Mouse (Mus musculus): ENCODE measurements around the gene Uggt2.
"Not testable (repeated sequence)": the region's sequence is repeated elsewhere in the genome, so short reads cannot be mapped to it uniquely, and the experiment has no call there.

Gene Uggt2

DNA sequence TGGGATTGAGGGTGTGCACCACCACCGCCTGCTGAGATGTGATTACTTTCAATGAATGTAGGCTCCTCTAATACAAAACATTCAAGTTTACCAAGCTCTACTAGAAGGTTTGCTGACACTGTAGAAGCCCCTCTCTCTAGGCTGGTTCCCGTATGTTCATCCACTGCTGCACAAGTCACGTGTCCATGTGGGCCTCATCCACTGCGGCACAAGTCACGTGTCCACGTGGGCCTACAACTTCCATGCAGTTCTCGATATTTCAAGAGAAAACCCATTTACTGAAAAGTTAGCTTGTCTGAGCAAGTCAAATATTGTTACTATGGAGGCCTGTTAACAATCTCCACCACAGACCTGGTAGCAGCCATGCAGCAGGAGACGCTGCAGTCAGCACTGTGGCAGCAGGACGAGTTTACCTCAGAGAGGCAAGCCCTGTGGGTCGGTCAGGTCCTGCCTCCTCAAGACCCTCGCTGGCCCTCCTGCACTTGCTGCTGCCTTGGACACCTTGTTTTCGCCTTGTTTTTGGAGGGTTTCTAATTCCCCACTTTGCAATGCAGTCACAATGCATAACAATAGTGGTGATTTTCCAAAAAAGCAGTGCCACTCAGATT lies 62.0 kb downstream of the Uggt2 start:
- no peak for DNase-seq (ENCODE audit: low spot score in 2 of 2)

DNA sequence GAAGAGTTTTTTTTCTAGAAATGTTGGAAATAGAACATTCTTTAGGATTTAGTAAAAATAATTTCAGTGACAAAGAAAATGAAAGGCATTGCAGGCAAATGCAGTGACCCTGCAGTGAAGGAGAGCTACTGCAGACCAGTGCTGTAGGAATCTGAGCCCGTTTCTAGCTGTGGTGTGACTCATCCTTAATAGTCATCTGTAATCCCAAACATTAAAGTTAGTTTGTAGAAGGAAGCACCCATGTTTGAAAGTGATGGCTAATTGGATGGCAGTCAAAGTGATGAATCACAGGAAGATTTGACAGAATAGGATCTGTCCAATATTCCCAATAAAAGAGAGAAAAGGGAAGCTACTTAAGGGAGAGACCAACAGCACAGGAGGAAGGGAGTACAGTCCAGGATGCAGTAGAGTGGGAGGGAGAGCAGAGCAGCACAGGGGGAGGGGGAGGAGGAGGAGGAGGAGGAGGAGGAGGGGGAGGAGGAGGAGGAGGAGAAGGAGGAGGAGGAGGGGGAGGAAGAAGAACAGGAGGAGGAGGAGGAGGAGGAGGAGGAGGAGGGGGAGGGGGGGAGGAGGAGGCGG lies 71.5 kb downstream of the Uggt2 start:
- DNase-seq (ENCODE audit: low spot score in 2 of 2): no peak

DNA sequence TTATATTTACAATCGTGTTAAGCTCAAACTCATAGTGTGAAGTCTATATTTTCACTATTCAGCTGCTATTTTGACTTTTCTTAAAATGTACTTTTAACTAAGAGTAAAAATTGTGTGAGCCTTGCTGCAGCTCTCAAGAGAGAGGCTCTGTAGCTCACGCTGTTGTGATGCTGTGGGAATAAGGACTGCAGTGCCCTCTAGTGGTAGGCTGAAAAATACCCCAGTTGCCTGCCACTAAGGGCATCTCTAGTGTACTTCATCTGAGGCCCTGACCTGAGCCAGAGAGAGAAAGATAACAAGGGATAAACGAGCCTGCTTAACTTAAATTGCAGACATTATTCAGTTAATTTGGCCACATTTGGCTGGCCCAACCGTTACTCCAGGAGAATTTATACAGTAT lies 72.1 kb downstream of the Uggt2 start:
- DNase-seq (ENCODE audit: low spot score in 2 of 2): no peak

DNA sequence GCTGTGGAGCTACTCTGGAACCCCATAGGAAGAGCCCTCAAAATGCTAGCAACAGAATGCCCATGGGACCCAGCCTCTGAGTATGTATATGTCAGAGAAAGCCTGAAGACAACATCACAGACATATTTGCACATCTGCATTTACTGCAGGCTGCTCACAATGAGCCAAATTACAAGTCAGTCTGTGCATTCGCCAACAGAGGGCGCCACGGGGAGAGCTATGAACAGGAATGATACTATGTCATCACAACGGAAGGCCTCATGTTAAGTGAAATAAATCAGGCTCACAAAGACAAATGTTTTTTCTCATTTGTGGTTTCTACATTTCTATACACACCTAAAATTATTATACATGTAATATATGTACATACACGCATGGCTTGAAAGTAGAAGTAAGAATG lies 73.3 kb downstream of the Uggt2 start:
- DNase-seq (ENCODE audit: low spot score in 2 of 2): no peak

DNA sequence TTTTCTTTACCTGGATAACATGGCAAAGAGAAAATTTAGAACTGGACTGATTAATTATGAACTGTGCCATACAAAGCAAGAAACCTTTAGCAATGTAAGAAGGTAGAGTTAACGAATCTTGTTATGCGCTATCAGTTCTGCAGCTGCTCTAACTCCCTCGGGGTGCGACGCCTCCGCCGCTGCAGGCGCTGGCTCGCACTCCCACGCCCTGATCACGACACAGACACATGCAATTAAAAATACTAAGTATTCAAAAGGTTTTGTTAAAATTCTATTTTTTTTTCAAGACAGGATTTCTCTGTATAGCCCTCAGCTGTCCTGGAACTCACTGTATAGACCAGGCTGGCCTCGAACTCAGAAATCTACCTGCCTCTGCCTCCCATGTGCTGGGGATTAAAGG lies 85.7 kb downstream of the Uggt2 start:
- no peak for DNase-seq (ENCODE audit: low spot score in 2 of 2)

DNA sequence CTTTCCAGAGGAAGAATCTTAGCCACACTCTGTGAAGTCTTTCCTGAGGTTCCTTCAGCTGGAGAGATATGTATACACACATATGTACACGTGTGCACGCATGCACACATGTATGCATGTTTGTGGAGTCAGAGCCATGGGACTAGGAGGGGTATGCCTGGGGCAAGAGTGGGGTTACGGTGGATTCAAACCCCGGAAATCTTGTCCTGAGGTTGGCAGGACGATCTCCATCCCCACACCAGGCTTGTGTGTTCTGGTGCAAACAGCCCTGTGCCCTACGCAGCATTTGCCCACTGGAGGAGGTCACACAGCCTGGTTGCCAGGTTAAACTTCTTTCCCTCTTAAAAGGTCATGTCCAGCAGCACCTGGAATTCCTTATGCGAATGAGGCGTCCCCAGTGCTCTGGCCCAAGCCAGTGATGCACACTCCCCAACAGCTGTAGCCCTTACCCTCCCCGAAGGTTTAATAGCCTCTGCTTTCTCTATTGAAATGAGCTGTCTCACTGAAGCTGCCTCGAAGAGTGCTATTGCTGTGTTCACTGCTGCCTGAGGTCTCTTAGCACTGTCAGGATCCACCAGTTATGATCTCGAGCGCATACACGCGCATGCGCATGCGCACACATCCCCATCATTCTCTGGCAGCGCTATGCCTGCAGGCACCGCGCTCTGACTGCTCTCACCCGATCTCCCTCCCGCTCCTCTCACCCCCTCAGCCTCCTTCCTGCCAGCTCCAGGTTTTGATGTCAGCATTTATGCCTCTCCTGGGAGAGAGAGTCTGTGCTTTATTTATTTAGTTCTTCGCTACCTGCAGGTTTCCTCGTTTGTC lies 86.4 kb downstream of the Uggt2 start:
- peak; percentile 53 to 56 for DNase-seq (ENCODE audit: low spot score in 2 of 2)

DNA sequence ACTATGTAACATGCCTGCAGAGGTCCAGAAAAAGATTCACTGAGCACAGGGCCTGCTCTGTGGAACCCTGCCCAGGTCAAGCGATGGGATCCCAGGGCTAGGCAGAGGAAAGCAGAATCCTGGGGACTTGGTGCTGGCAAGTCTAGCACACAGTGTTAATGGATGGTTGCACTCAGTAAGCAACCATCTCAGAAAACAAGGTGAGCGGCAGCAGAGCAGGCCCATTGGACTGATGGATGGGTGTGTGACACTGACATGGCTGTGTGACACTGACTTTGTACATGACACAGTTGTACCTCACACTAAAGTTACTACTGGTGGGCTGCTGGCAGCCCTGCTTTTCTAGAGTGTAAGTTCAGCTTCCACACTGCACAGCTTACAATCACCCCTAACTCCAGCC lies 89.7 kb downstream of the Uggt2 start:
- DNase-seq (ENCODE audit: low spot score in 2 of 2): no peak

DNA sequence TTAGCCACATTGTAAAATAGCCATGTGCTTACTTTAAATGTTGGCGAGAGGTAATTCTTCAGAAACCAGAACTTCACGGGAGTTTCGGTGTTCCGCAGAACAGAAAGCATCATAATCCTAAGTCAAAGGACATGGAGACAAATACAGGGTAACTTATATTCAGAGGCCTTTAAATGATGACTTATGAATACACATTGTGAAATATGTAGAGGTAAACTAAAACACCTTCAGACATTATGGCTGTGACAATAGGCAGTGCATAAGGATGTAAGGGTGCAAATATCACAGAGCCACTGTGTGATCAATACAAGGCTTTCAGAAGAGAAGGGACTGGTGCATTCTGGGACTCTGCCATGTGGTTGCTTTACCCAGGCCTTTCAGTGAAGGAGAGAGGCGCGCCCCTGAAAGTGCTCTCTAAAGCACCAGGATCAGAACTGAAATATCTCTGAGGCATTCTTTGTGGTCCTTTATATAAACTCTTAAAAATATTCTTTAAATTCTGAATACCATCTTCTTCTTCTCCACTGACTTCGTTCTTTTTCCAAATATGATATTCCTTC lies 91.1 kb downstream of the Uggt2 start:
- DNase-seq (ENCODE audit: low spot score in 2 of 2): no peak

DNA sequence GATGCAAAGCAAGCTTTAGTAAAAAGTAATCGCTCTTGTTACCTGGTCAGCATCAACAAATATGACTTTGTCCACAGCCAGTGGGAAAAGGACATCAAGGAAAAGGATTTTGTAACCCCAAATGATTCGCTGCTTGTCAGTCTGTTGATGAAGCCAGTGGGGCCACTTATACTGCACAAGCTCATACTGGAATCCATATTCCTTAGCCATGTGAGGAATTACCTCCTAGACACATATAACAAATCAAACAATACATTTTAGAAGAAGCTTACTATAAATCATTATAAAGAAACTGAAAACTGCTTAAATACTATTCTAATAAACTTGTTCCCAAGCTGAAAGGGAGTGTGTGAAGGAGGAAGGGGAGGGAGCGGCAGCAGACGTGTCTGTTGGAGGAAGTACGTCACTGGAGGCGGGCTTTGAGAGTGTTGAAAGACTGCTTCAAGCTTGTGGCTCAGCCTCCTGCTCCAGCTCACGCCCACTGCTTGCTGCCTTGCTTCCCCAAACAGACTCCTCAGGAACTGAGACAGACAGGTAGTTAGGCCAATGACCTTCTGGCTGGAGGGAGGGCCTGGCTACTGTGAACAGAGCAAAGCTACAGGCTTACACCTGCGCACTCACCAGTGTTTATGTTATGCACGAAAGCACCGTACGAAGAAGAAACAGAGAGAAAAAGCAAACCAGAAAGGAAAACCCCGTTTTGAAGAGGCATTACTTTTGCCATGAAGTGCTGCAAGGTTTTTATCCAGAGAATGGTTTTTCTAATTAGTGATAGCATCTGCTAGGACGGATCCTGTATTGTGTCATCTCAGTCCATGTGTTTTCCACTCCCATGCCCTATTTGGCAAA lies 91.9 kb downstream of the Uggt2 start:
- peak; percentile 93 to 97 for DNase-seq (ENCODE audit: low spot score in 2 of 2)

DNA sequence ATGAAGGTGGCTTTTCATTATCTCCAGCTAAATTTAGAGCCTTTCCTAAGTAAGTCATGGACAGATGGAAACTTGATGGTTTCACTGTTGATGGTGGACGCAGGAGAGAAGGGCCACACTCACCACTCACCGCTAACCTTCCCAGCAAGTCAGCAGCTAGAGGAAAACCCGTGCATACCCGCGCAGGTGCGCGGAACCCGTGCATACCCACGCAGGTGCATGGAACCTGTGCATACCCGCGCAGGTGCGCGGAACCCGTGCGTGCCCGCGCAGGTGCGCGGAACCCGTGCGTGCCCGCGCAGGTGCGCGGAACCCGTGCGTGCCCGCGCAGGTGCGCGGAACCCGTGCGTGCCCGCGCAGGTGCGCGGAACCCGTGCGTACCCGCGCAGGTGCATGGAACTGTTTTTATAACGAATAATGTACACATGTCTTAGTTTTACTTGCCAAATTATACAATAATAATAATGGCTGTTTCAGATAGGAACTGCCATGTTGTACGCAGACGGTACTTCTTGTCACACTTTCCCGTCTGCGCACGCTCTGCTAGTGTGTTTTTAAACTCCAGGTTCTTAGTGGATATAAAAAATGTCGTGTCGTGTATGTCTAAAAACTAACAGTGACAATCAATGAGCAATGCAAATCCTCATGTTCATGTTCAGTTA lies 92.7 kb downstream of the Uggt2 start:
- DNase-seq (ENCODE audit: low spot score in 2 of 2): no peak

DNA sequence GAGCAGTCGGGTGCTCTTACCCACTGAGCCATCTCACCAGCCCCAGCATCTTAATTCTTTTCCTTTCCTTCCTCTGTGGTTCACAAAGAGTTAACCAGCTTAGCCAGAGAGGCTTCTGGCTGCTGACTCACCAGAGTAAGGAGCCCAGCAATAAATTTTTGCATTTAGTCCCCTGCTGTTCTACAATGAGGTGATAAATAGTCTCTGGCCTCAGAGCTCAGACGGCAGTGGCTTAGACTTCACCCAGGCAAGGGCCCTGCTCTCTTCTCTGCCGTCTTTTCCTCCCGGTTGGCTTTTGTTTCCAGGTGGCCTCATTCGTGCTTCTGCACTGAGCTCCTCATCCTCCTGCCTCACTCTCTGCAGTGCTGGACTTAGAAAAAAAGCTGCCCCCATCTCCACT lies 93.4 kb downstream of the Uggt2 start:
- no peak for DNase-seq (ENCODE audit: low spot score in 2 of 2)

DNA sequence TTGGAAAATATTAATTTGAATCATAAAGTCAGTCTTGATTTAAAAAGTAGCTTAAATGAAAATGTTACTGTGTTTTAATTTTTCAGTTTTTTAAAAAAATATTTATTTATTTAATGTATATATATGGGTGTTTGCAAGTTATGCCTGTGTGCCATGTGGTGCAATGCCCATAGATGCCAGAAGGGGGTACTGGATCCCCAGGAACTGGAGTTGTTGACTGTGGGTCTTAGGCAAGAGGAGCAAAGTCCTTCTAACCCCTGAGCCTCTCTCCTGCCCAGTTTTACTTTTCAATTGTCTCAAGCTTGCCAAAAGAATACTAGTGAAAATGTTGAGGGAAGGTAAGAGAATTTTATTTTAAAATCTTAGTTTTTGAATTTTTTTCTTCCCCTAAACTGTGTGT lies 95.9 kb downstream of the Uggt2 start:
- DNase-seq (ENCODE audit: low spot score in 2 of 2): no peak

DNA sequence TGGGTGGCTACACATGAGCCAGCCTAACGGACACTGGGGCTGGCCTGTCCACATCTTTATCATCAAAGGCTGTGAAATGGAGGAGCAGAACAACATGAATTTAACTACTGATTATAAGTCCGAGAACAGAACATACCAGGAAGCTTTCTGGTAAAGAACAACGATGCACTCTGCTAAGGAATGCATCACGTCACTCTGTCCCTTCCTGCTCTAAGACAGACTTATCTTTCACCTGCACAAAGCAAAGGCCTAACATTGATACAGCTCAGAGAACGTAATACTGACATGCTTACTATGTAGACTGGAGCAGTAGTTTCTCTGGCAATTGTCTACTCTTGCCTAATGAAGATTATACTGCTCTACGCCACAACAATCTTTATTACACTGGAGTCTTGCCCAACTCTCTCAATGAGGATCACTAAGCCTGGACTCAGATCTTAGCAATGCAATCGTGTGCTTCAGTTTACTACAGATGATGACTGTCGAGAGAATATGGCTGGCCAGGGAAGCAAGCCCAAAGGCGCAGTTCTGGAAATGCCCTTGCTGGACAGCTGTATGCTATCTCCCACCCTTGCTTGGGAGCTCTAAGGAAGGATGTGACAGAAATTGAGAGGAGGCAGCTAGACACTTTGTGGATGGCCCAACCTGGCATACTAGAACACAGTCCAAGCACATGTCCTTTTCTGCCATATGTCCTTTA lies 103.9 kb downstream of the Uggt2 start:
- no peak for DNase-seq (ENCODE audit: low spot score in 2 of 2)

DNA sequence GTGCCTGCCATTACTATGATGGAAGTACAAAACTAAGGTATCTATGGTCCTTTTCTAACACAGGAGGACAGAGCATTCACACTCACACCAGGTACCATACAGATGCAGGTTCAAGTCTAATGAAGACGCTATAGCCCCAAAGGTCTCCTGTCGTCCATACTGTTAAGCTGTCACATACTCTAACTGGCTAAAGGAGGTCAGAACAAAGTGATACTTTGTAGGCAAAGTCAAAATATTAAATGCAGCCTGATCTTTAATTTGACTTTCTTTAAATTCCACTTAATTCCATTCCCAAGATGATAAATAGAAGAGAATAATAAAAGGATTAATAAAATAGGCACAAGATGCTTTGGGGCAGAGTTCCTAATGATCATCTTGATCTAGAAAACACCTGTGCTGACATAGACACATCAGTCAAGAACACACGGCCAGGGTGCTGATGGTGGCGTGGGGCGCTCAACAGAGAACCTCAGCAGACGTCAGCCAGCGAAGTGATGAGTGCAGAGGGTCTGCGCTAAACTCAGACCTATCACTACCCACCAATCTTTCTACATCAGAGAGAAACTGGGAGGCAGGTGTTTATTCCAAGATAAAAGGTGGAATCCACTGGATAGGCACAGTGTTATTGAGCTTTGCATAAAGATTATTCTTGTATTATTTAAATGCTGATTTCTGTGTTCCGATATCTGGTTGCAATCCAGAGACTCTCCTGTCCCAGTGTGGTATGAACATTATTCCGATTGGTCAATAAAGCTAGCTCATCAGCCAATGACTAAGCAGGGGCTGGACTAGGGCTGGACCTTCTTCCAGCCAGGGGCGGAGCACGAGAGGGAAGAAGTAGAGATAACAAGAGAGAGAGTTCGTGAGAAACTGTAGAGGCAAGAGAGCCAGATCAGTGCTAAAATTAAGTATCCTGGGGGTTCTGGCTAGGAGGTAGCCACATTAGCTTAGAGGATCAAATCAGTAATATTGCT lies 111.4 kb downstream of the Uggt2 start:
- DNase-seq (ENCODE audit: low spot score in 2 of 2): no peak

DNA sequence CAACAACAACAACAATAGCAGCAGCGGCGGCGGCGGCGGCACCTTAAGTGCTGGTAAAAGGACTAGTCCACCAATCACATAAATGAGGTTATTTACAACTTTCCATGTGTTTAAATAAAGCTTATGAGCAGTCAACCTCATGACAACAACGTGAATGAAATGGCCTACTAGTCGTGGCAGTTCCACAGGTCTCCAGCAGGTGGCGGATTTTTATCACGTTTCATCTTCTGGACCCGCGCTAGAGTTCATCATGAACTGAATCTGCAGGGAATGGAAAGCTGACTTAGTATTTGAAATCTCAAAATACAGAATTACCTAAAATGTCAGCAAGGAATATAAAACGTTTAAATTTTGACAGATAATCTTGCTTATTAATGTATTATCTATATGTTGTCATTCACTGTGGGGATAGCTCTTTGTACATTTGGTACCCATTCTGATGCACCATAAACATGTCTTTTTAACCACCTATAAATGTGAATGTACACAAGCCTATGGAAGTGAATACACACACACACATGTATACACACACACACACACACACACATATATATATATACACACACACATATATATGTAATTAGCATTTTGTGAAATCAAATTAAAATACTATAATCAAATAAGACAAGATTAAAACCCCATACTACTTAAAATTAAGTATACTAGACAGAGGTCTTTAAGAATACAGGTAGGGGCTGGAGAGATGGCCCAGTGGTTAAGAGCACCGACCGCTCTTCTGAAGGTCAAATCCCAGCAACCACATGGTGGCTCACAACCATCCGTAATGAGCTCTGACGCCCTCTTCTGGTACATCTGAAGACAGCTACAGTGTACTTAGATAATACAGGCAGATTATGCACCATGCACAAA lies 112.3 kb downstream of the Uggt2 start:
- peak; percentile 39 to 65 for DNase-seq (ENCODE audit: low spot score in 2 of 2)

DNA sequence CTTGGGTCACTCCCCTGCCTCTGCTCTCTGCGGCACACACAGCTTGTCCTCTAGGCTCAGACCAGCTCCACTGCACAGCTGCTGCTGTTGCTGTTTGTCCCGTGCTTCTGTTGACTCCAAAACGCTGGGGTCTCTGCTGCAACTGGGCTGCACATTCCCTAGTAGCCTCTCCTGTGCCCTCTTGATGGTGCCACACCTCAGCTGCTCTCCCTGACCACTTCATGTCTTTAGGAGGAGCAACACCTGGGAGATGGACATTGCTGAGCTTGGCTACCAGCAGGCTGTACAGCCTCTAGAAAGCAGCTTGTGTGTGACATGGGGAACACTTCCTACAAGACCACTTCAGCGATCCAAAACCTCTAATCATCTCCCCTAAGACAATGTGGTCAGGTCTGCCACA lies 115.1 kb downstream of the Uggt2 start:
- DNase-seq (ENCODE audit: low spot score in 2 of 2): no peak

DNA sequence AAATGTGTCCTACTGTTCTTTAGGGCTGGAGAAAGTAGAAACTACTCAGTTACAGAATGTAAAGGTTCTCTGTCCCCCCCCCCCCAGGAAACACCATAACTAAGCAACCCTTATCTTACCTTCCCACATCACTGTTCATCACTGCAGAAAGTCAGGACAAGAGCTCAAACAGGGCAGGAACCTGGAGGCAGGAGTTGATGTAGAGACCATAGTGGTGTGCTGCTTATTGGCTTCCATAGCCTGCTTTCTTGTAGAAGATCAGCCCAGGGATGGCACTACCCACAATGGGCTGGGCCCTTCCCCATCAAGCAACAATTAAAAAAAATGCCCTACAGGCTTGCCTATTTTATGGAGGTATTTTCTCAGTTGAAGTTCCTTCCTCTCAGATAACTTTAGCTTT lies 115.8 kb downstream of the Uggt2 start:
- no peak for DNase-seq (ENCODE audit: low spot score in 2 of 2)

DNA sequence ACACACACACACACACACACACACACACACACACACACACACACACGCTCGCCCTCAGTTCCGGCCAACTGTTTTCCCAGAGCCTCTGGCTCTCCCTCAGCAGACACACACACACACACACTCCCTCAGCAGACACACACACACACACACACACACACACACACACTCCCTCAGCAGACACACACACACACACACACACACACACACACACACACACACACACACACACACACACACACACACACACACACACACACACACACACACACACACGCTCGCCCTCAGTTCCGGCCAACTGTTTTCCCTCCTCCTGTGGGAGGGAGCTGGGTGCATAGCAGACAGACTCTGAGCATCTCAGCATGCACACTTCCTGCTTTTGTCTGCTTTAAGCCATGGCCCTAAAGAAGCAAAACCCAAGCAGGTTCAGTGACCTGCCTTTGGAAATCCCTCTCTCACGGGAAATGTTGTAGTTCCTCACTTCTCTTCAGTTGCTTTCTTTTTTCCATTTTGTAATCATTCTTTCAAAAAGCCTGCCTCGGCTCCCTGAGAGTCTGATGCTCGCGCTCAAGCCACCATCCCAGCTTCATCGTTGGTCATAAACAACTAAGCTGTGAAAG lies 116.7 kb downstream of the Uggt2 start:
- DNase-seq (ENCODE audit: low spot score in 2 of 2): not testable (repeated sequence)
